Mouse (Mus musculus) spleen, postnatal 36 days (tissue): ENCODE measurements around the gene Necab3.

Experiments used
- DNase-seq, 2 experiments: peaks; one replicate each; pipeline ENCODE4 v3.0.0; 2022; ENCODE audit warnings: low spot score in 2 of 2, mixed read lengths in 1 of 2

Necab3 gene

DNA sequence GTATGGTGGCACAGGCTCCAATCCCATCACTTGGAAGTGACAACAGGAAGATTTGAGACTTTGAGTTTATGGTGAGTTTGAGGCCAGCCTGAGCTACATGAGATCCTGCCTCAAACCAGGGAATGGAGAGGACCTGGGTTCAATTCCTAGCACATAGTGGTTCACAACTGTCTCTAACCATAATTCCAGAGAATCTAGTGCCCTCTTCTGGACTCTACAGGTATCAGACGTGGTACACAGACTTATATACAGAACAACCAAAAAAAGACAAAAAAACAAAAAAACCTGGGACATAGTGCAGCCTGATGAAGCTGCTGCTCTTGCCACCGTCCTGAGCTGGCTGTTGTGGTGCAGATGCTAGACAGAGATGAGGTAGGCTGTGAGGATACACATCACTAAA, 17.1 kb downstream of the Necab3 start:
- DNase-seq: no peak

DNA sequence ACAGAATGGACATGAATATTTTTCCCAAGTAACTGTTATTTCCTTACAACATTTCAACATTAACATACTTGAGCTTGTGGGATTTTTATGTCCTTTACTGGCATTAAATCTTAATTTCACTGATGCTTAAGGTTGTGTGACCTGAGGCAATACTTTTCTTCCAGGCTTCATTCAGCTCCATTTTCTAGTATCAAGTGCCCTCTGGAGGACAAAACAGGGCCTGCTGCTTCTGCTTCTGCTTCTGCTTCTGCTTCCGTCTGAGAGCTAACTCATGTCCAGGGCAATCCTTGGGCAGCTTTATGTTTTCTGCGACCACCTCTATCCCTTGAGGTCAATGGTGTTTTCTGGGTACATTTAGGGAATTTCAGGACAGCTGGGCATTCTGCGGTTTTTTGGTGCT, 19.0 kb downstream of the Necab3 start:
- DNase-seq: peak in 1 of 2 experiments; percentile 18

DNA sequence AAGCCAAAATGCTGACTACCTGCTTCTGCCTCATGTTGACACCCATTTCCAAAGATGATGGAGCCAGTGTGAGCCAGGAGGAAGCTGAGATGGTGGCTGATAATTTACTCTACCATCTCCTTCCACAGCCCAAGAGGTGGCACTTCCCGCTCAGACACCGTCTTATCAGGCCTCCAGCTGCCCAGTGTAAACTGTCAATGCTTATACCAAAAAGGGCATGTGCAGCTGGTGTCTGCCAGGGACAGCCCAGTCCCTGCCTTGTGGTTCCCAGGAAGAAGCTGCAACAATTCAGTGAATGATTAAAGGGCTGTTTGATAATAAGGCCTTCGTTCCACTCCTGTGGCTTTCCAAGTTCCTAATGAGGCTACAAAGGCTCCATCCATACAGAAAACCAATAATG, 20.0 kb downstream of the Necab3 start:
- DNase-seq: no peak

- DNase-seq: no peak
Observed at GRCm38 (mm10) chr2:154538310-154538709, 20.4 kb downstream of the Necab3 start.

GRCm38 (mm10) chr2:154534704-154535270, 23.9 kb downstream of the Necab3 start:
- no peak for DNase-seq

DNA sequence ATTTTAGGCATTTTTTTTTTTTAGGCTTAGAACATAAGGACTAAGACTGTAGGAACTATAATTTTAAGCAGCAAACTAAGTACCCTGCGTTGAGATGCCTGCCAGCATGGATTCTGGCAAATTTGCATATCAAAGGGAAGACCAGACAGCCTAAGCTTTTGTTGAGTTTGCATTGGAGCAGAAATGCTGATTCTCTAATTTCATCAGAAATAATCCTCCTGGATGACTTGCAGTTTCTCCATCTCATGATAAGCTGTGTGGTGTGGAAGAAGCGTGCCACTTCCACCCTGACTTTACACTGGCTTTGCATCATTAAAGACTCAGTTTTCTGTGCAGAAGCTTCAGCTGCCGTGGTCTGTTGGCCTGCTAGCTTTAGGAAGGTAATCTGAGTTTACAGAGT, 25.8 kb downstream of the Necab3 start:
- no peak for DNase-seq

DNA sequence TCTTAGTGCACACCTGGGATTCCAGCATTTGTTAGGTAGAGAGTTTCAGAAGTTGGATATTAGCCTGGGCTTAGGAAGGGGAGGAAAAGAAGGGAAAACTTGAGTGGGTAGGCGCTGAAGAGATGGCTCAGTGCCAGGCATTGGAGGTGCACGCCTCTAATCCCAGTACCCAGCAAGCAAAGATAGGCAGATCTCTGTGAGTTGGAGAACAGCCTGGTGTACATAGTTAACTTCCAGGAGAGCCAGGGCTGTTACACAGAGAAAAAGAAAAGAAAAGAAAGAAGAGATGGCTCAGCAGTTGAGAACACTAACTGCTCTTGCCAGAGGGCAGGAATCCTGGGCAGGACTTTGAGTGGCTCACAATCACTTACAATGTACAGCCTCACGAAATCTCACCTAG, 32.2 kb downstream of the Necab3 start:
- DNase-seq: no peak

GRCm38 (mm10) chr2:154525285-154525684, 33.4 kb downstream of the Necab3 start:
- DNase-seq: no peak

- DNase-seq: no peak
Observed at GRCm38 (mm10) chr2:154522334-154522733, 36.4 kb downstream of the Necab3 start.

GRCm38 (mm10) chr2:154521449-154521848, 37.2 kb downstream of the Necab3 start:
- no peak for DNase-seq

DNA sequence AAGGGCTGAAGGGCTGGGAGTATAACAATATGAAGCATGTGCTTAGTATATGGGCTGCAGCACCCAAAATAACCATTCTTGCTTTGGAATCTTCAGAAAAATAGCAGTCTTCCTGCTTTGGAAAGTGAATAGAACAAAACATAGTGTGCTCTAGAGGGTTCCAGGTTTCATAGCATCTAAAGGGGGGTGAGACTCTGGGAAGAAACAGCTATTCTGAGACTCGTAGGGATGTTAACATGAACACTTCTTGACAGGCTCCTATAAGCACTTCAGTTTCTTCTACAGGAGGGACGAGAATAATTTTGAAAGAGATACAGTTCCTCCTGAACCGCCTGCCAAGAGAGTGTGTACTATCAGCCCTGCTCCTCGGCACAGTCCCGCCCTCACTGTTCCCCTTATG, 41.3 kb downstream of the Necab3 start:
- DNase-seq: no peak

DNA sequence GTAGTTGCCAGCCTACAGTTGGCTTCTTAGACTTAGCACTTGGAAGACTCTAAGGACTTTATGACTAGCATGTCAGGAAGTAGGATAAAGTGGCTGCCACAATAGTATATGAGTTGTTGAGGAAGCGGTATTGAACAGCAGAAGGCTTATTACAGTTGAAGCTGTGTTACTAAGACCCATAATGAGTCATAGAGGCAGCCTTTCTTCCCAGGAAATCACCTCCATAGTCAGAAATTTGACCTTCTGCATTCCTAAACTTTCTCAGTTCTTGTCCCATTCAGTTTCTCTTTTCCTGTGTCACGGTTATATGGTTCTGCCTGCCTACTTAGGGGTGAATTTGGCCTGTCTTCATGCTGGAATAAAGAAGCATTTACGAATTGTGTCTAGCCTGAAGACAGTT, 41.7 kb downstream of the Necab3 start:
- DNase-seq: no peak

DNA sequence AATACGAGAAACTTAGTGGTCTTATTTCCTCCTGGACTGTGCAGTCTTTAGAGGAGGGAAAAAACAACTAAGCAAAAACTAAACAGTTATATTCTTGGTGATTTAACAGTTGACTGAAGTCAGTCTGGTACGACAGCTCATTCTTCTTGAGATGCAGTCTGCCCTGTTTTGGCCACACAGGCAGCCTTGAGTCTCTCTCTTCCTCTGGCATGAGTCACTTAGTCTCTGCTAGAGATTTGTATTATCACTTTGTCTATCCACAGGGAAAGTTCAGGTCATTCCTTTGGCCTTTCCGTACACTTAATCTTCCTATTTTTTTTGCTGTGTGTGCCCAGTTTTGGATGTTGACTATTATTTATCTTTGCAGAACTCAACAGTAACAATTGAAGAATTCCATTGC, 48.5 kb downstream of the Necab3 start:
- no peak for DNase-seq

- no peak for DNase-seq
Observed at GRCm38 (mm10) chr2:154508450-154508849, 50.2 kb downstream of the Necab3 start.

GRCm38 (mm10) chr2:154507566-154508283, 51.0 kb downstream of the Necab3 start:
- no peak for DNase-seq

DNA sequence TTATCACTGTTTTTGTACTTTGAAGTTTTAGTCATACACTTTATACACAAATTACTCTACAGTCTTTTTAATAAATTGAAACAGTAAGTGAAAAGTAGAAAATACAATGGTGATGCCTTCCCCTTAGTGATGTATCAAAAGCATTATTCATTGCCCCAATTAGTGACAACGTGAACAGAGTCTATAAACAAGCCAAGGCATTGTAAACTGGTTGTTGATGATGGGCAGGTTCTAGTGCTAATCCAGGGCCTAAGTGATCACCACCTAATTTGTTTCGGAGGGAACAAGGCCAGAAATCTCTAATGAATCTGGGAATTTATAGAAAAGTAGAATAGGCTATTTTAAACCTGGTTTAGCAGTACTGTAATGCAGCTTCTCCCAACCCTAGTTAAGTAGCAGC, 51.6 kb downstream of the Necab3 start:
- no peak for DNase-seq

DNA sequence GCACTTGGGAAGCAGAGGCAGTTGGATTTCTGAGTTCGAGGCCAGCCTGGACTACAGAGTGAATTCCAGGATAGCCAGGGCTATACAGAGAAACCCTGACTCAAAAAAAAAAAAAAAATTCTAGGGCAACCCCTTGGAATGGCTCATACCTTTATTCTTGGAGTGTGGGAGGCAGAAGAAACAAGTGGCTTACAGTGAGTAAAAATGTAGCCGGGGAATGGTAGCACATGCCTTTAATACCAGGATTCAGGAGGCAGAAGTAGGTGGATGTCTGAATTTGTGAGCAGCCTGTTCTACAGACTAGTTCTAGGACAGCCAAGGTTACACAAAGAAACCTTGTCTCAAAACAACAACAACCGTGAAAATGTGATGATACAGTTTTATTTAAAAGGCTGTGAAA, 57.9 kb downstream of the Necab3 start:
- DNase-seq: no peak

DNA sequence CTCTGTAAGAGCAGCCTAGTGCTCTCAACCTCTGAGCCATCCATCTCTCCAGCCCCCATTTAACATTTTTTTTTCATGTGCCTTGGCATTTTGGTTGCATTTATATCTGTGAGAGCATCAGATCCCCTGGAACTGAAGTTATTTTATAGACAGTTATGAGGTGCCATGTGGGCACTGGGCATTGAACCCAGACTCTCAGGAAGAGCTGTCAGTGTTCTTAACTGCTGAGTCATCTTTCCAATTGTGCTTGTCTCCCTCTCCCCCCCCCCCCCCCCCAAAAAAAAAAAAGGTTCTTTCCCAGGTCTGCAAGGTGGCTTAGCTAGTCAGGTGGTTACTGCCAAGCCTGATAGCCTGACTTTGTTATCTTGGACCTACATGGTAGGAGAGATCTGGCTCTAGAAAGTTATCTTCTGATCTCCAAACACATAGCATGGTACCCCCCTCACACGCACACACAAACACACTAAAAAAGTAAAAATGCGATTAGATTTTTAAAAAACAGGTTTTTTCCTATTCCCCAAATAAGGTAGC, 58.9 kb downstream of the Necab3 start:
- no peak for DNase-seq

GRCm38 (mm10) chr2:154498571-154498970, 60.1 kb downstream of the Necab3 start:
- no peak for DNase-seq

DNA sequence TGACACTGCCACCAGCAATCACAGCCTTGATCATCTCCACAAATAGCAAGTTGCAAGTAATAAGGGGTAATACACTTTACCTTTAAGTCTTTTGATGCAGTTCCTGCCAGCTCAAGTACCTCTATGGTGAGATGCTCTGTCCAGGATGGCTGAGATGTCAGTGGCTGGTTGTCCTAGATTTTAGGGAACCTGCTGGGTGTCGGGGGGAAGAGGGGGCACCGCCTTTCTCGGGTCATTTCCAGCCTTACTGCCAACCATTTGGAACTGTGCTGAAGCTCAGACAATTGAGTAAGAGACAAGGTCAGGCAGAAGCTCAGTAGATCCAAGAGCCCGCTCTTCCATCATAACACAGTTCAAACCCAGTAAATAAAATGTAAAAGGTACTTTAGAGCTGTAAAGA, 63.7 kb downstream of the Necab3 start:
- no peak for DNase-seq
